Comparison of ENCODE assay signal across 10 mouse cellular contexts in the genomic region with DNA sequence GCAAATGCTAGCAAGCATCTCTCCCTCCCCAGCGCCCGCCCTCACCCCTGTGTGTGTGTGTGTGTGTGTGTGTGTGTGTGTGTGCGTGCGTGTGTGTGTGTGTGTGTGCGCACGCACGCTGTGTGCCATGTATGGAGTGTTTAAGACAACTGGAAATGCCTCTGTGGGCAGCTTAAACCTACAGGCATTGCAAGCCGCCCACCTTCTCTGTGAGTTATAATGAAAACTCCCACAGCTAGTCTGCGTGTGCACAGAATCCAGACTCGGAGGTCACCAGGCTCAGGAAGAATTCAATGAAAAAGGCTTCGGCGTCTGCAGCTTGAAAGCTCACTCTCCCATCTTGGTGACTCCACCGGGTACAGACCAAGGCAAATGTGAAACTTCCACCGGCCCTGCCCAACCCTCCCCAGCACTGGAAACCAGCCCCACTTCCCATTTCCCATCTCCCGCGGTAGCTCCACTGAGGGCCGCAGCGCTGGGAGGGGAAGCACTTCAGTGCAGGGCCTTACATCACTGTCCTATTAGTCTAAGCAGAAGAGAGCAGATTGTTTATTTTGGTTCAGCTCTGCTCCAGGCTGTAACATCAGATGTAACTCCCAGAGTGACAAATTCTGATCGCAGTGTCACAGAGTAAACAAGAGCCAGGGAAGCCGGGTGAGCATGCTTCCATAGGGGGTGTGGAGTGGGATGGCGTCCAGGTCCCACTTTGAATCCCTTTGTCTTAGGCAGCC.
DNase-seq lines count a peak whose midpoint lies in the region; ATAC-seq lines count a peak whose summit lies in the region.
"Had no signal": no experiment of that assay in that cellular context is flagged by ENCODE, and none has a peak within 500 bp of the region (broad histone marks: within the 10 kb centered on the region; RNA-seq: fewer than 3 reads in every experiment).

No protein-coding gene starts in this region.

- DNase-seq in kidney, postnatal 25 days: no peak
- DNase-seq in ZHBTc4 (ENCODE audit: low read depth, low spot score): peak; percentile 26
- peak; percentile 55 to 64 for DNase-seq in lung, postnatal 4 days
- DNase-seq in adrenal gland, adult 2 months: no peak
- DNase-seq in thymus, postnatal 25 days: no peak
- DNase-seq in T-cell, adult 2 months (ENCODE audit: low spot score): no peak
- DNase-seq: thymus, postnatal 4 days had no signal

- 0 out of 2 replicates have a peak, but pooled peaks cover 4% of the 10 kb centered on the region for H3K27me3 ChIP-seq in kidney, embryonic 15.5 days
- no peaks in the 10 kb centered on the region for H3K27me3 ChIP-seq in hindbrain, embryonic 16.5 days (replicated peaks; ENCODE audit: control insufficient read depth, insufficient read depth, low read length)

- H3K36me3 ChIP-seq in kidney, embryonic 15.5 days: no peaks in the 10 kb centered on the region
- H3K36me3 ChIP-seq in hindbrain, embryonic 16.5 days (ENCODE audit: control insufficient read depth, insufficient read depth, low read length): no peaks in the 10 kb centered on the region
- H3K36me3 ChIP-seq: limb, embryonic 13.5 days had no signal

- ATAC-seq in kidney, embryonic 15.5 days (replicated peaks; ENCODE audit: low FRiP score): peak; percentile 67
- ATAC-seq in hindbrain, embryonic 16.5 days: no peak

- no peaks in the 10 kb centered on the region for H3K9me3 ChIP-seq in kidney, embryonic 15.5 days (replicated peaks)
- no peaks in the 10 kb centered on the region for H3K9me3 ChIP-seq in hindbrain, embryonic 16.5 days (ENCODE audit: control insufficient read depth, low read length)
- H3K9me3 ChIP-seq: limb, embryonic 13.5 days had no signal

- no peak overlapping the region for H3K27ac ChIP-seq in kidney, embryonic 15.5 days
- H3K27ac ChIP-seq in hindbrain, embryonic 16.5 days (ENCODE audit: low read depth, low read length): no peak overlapping the region
- H3K27ac ChIP-seq: limb, embryonic 13.5 days had no signal

- no peak overlapping the region for H3K4me3 ChIP-seq in kidney, embryonic 15.5 days (replicated peaks)
- H3K4me3 ChIP-seq in hindbrain, embryonic 16.5 days (ENCODE audit: low read length): no peak overlapping the region
- H3K4me3 ChIP-seq: limb, embryonic 13.5 days had no signal

- peak overlapping the region; percentile 33 for H3K4me2 ChIP-seq in kidney, embryonic 15.5 days
- no peak overlapping the region; the same call in 1 of the 2 replicates for H3K4me2 ChIP-seq in hindbrain, embryonic 16.5 days (ENCODE audit: low read length)
- H3K4me2 ChIP-seq: limb, embryonic 13.5 days had no signal

- H3K9ac ChIP-seq in kidney, embryonic 15.5 days: no peak overlapping the region
- 0 out of 2 replicates have a peak overlapping the region, but pooled peaks have one; percentile 14 for H3K9ac ChIP-seq in hindbrain, embryonic 16.5 days (ENCODE audit: low read depth, low read length)
- H3K9ac ChIP-seq: limb, embryonic 13.5 days had no signal

- peaks cover 22% of the 10 kb centered on the region for H3K4me1 ChIP-seq in kidney, embryonic 15.5 days
- peaks cover 18% of the 10 kb centered on the region for H3K4me1 ChIP-seq in hindbrain, embryonic 16.5 days (ENCODE audit: control insufficient read depth, insufficient read depth, low read depth, low read length)

- WGBS in kidney, embryonic 15.5 days: 35% methylated on average over 21 of the region's 21 CpGs
- WGBS in hindbrain, embryonic 16.5 days: 53% methylated on average over 21 of the region's 21 CpGs

Comparison
In these comparisons a context has a peak if more than half of its experiments do, and no peak if none do; other contexts are left out.
1. DNase-seq: peak in ZHBTc4 (single experiment) and lung, postnatal 4 days (2 of 2); none in kidney, postnatal 25 days (0 of 2), adrenal gland, adult 2 months (single experiment), thymus, postnatal 25 days (single experiment) and T-cell, adult 2 months (single experiment).